Mouse (Mus musculus) naive thymus-derived CD4-positive, alpha-beta T cell, adult 2 months (primary cell): ENCODE data around the gene Eif3m.
"Not testable (repeated sequence)": the region's sequence is repeated elsewhere in the genome, so short reads cannot be mapped to it uniquely, and the experiment has no call there.

Source experiments
- DNase-seq: peaks from one replicate; pipeline ENCODE4 v3.0.0-alpha.2; 2011; ENCODE audit warnings: low read depth

Gene Eif3m

GRCm38 (mm10) chr2:105016967-105017287, at the start of gene Eif3m:
Gene Eif3m, minus strand, starts transcription at chr2:105017080.
- DNase-seq = peak; percentile 96

- DNase-seq = no peak
These were observed 46.0 kb upstream of the Eif3m start for GRCm38 (mm10) chr2:105062741-105063372.

GRCm38 (mm10) chr2:105058577-105059116, 41.8 kb upstream of the Eif3m start:
- DNase-seq = no peak

- no peak for DNase-seq
These were observed 38.6 kb upstream of the Eif3m start for GRCm38 (mm10) chr2:105055529-105055928.

- no peak for DNase-seq
These were observed 31.4 kb upstream of the Eif3m start for GRCm38 (mm10) chr2:105048301-105048700.

GRCm38 (mm10) chr2:105043152-105043551, 26.3 kb upstream of the Eif3m start:
- no peak for DNase-seq

- no peak for DNase-seq
These were observed 24.0 kb upstream of the Eif3m start for GRCm38 (mm10) chr2:105040859-105041258.

- no peak for DNase-seq
These were observed 22.0 kb upstream of the Eif3m start for GRCm38 (mm10) chr2:105038879-105039278.

- peak; percentile 46 for DNase-seq
These were observed 21.2 kb upstream of the Eif3m start for GRCm38 (mm10) chr2:105037956-105038569.

- no peak for DNase-seq
These were observed 19.7 kb upstream of the Eif3m start for GRCm38 (mm10) chr2:105036401-105037070.

GRCm38 (mm10) chr2:105035985-105036384, 19.1 kb upstream of the Eif3m start:
- no peak for DNase-seq

GRCm38 (mm10) chr2:105034084-105034483, 17.2 kb upstream of the Eif3m start:
- DNase-seq = no peak

- DNase-seq = no peak
These were observed 13.6 kb upstream of the Eif3m start for GRCm38 (mm10) chr2:105030505-105030904.

GRCm38 (mm10) chr2:105028806-105029205, 11.9 kb upstream of the Eif3m start:
- DNase-seq = no peak

- no peak for DNase-seq
These were observed 10.2 kb upstream of the Eif3m start for GRCm38 (mm10) chr2:105026950-105027695.

- not testable (repeated sequence) for DNase-seq
These were observed 8.7 kb upstream of the Eif3m start for GRCm38 (mm10) chr2:105025610-105026009.

- DNase-seq = no peak
These were observed 6.9 kb upstream of the Eif3m start for GRCm38 (mm10) chr2:105023815-105024214.

- no peak for DNase-seq
These were observed 6.2 kb upstream of the Eif3m start for GRCm38 (mm10) chr2:105023031-105023615.

GRCm38 (mm10) chr2:105021836-105022235, 5.0 kb upstream of the Eif3m start:
- peak; percentile 78 for DNase-seq

- DNase-seq = no peak
These were observed 4.4 kb upstream of the Eif3m start for GRCm38 (mm10) chr2:105021256-105021655.

- DNase-seq = no peak
These were observed 2.6 kb upstream of the Eif3m start for GRCm38 (mm10) chr2:105019457-105019856.

- DNase-seq = no peak
These were observed 922 bp upstream of the Eif3m start for GRCm38 (mm10) chr2:105017802-105018201.
